Mouse (Mus musculus): ENCODE results near the gene Srsf6.

DNA sequence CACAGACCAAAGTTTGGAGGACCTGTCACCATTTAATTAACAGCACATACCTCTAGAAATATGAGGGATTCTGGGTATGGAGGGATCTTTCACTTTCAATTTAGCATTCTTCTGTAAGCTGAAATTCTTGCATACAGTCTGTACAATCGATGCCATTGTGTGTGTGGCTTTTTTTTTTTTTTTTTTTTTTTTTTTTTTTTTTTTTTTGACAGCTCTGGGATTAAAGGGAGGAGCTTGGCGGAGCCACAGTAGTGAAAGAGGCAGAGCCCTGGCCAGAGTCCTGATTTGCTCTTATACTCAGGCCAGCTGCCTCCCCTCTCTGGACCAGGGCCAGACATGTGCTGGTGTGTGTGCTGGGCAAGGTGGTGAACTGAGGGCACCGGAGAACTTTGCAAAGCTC, 54.6 kb downstream of the Srsf6 start:
- TF ChIP-seq GATA1 (IDR thresholded peaks at IDR 0.05; ENCODE audit: low read length) = no peak
- no peak for TF ChIP-seq TAL1 (IDR thresholded peaks at IDR 0.05; ENCODE audit: low read length)

Measured in erythroblast, embryonic 14.5 days (primary cell).